Mouse (Mus musculus) forebrain, embryonic 14.5 days (tissue): Measurements from ENCODE around the gene Elp5. TPM values are rescaled to one million over a fixed set of nuclear protein-coding genes. Genes with fewer than 3 reads are reported as not detected.
A peak's percentile ranks its signal among the peaks of the same experiment; 100 is the strongest.
"Not testable (repeated sequence)": the region's sequence is repeated elsewhere in the genome, so short reads cannot be mapped to it uniquely, and the experiment has no call there.

Experiments used
- ATAC-seq: fragments of 200-750 bp; cut with Nextera tagmentation; 2 replicates; pipeline ENCODE4 v1.8.0; 2017; ENCODE audit warnings: mild to moderate bottlenecking, moderate library complexity
- DNase-seq: peaks from one replicate; pipeline ENCODE4 v3.0.0-alpha.2; 2015; ENCODE audit warnings: low spot score
- H3K27ac ChIP-seq: fragments of 300-500 bp; sonication (generic); 2 replicates; pipeline ENCODE4 v1.5.1; 2014; ENCODE audit warnings: low read depth, mild to moderate bottlenecking, control low read depth, low read length, moderate library complexity
- H3K27me3 ChIP-seq: fragments of 300-500 bp; sonication (generic); replicated peaks from 2 replicates; pipeline ENCODE4 v1.6.1; 2014; ENCODE audit warnings: low read length, control low read depth, mixed read lengths; ENCODE audit not compliant: control insufficient read depth, insufficient read depth
- H3K36me3 ChIP-seq: fragments of 300-500 bp; sonication (generic); 2 replicates; pipeline ENCODE4 v1.6.1; 2014; ENCODE audit warnings: low read length, control low read depth; ENCODE audit not compliant: control insufficient read depth, insufficient read depth
- H3K4me1 ChIP-seq: fragments of 300-500 bp; sonication (generic); 2 replicates; pipeline ENCODE4 v1.6.1; 2014; ENCODE audit warnings: antibody characterized with exemption, low read length, control low read depth; ENCODE audit not compliant: control insufficient read depth, insufficient read depth
- H3K4me2 ChIP-seq: fragments of 300-500 bp; sonication (generic); 2 replicates; pipeline ENCODE4 v1.6.1; 2014; ENCODE audit warnings: mild to moderate bottlenecking, control low read depth, low read length
- H3K4me3 ChIP-seq: fragments of 300-500 bp; sonication (generic); 2 replicates; pipeline ENCODE4 v1.5.1; 2014; ENCODE audit warnings: low read depth, low read length, control low read depth
- H3K9ac ChIP-seq: fragments of 300-500 bp; sonication (generic); 2 replicates; pipeline ENCODE4 v1.6.1; 2014; ENCODE audit warnings: mild to moderate bottlenecking, low read length, control low read depth, moderate library complexity
- H3K9me3 ChIP-seq: fragments of 300-500 bp; sonication (generic); replicated peaks from 2 replicates; pipeline ENCODE4 v1.6.1; 2016; ENCODE audit warnings: low read length, control low read depth, mixed read lengths; ENCODE audit not compliant: control insufficient read depth
- WGBS: fragments of 180-500 bp; shearing (Covaris S2); extraction: QIAGEN DNeasy Blood & Tissue Kit; methylation state at CpG from one replicate; pipeline ENCODE4 v1.1.7; 2014; 5-methylcytosine and 5-hydroxymethylcytosine counted together
- polyA plus RNA-seq: library from polyadenylated mRNA; unstranded; fragments of >200 nt; fragmentation: Nextera tagmentation; extraction: Ambion mirVana; gene quantifications from 2 replicates; pipeline ENCODE4 v1.2.1, GENCODE M21; 2014

Elp5 gene
- polyA plus RNA-seq, 1 experiment from 2014 or later, result 203 TPM

- no peaks in the 10 kb centered on the region; the same call in 1 of the 2 replicates for H3K27me3 ChIP-seq
- no peak overlapping the region for H3K4me2 ChIP-seq
- DNase-seq (no peak), ATAC-seq (no peak)
- peaks cover 5% of the 10 kb centered on the region; the same call in 1 of the 2 replicates for H3K4me1 ChIP-seq
- no peak overlapping the region for H3K27ac ChIP-seq
- H3K9me3 ChIP-seq, result no peaks in the 10 kb centered on the region
- H3K36me3 ChIP-seq, result no peaks in the 10 kb centered on the region
- no peak overlapping the region for H3K4me3 ChIP-seq
- 78% methylated on average over 8 of the region's 8 CpGs for WGBS
- H3K9ac ChIP-seq, result no peak overlapping the region
Measured at GRCm38 (mm10) chr11:69931769-69932168, 50.5 kb downstream of the Elp5 start.

- Histone ChIP-seq H3K4me1 (peaks cover 3% of the 10 kb centered on the region; the same call in 1 of the 2 replicates), H3K4me2 (no peak overlapping the region), H3K4me3 (no peak overlapping the region), H3K9ac (no peak overlapping the region), H3K27ac (no peak overlapping the region), H3K36me3 (no peaks in the 10 kb centered on the region), H3K27me3 (no peaks in the 10 kb centered on the region), H3K9me3 (no peaks in the 10 kb centered on the region)
- DNase-seq (no peak), ATAC-seq (no peak)
- WGBS, result 68% methylated on average over 3 of the region's 3 CpGs
Measured at GRCm38 (mm10) chr11:69930967-69931537, 51.3 kb downstream of the Elp5 start.

DNA sequence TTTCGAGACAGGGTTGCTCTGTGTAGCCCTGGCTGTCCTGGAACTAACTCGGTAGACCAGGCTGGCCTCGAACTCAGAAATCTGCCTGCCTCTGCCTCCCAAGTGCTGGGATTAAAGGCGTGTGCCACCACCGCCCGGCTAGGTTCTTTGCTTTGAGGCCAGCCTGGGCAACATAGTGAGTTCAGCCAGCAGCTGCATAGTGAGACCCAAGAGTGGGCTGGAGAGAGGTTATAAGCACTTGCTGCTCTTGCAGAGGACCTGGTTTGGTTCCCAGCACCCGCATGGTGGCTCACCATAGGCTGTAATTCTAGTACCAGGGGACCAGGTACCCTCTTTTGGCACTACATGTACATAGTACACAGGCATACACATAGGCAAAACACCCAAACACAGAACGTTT is 52.1 kb downstream of the Elp5 start:
- not testable (repeated sequence) for DNase-seq, H3K4me1 ChIP-seq, H3K4me3 ChIP-seq, H3K4me2 ChIP-seq, H3K27me3 ChIP-seq, H3K36me3 ChIP-seq, ATAC-seq, H3K9ac ChIP-seq, H3K27ac ChIP-seq, H3K9me3 ChIP-seq
- 87% methylated on average over 8 of the region's 8 CpGs for WGBS

- H3K4me2 ChIP-seq, result no peak overlapping the region
- ATAC-seq (no peak), DNase-seq (no peak)
- H3K27ac ChIP-seq, result no peak overlapping the region
- no peaks in the 10 kb centered on the region for H3K4me1 ChIP-seq
- 85% methylated on average over 4 of the region's 4 CpGs for WGBS
- H3K27me3 ChIP-seq, result no peaks in the 10 kb centered on the region
- no peak overlapping the region for H3K4me3 ChIP-seq
- H3K9me3 ChIP-seq, result no peaks in the 10 kb centered on the region
- H3K36me3 ChIP-seq, result no peaks in the 10 kb centered on the region
- no peak overlapping the region for H3K9ac ChIP-seq
Measured at GRCm38 (mm10) chr11:69929712-69930111, 52.6 kb downstream of the Elp5 start.

- H3K4me3 ChIP-seq, result no peak overlapping the region
- WGBS, result 96% methylated on average over 2 of the region's 2 CpGs
- no peaks in the 10 kb centered on the region for H3K27me3 ChIP-seq
- no peak for ATAC-seq
- no peaks in the 10 kb centered on the region for H3K4me1 ChIP-seq
- no peaks in the 10 kb centered on the region for H3K36me3 ChIP-seq
- no peak overlapping the region for H3K4me2 ChIP-seq
- DNase-seq, result no peak
- no peaks in the 10 kb centered on the region for H3K9me3 ChIP-seq
- no peak overlapping the region for H3K9ac ChIP-seq
- H3K27ac ChIP-seq, result no peak overlapping the region
Measured at GRCm38 (mm10) chr11:69927501-69927900, 54.8 kb downstream of the Elp5 start.

- Histone ChIP-seq H3K4me3 (no peak overlapping the region), H3K9me3 (no peaks in the 10 kb centered on the region), H3K9ac (peak overlapping the region; percentile 6; the same call in 1 of the 2 replicates), H3K4me2 (no peak overlapping the region), H3K27ac (no peak overlapping the region), H3K4me1 (peaks cover 15% of the 10 kb centered on the region), H3K27me3 (no peaks in the 10 kb centered on the region), H3K36me3 (peaks cover 14% of the 10 kb centered on the region)
- 69% methylated on average over 3 of the region's 3 CpGs for WGBS
- DNase-seq, result no peak
- ATAC-seq, result no peak
Measured at GRCm38 (mm10) chr11:69922796-69923195, 59.5 kb downstream of the Elp5 start.

- Histone ChIP-seq H3K4me1 (peaks cover 15% of the 10 kb centered on the region), H3K27ac (peak overlapping the region; percentile 94), H3K9ac (peak overlapping the region; percentile 70), H3K4me2 (peak overlapping the region; percentile 71), H3K4me3 (peak overlapping the region; percentile 97), H3K9me3 (no peaks in the 10 kb centered on the region), H3K27me3 (no peaks in the 10 kb centered on the region), H3K36me3 (peaks cover 20% of the 10 kb centered on the region)
- 4% methylated on average over 12 of the region's 12 CpGs for WGBS
- DNase-seq (no peak), ATAC-seq (no peak)
Measured at GRCm38 (mm10) chr11:69922012-69922756, 60.1 kb downstream of the Elp5 start.

DNA sequence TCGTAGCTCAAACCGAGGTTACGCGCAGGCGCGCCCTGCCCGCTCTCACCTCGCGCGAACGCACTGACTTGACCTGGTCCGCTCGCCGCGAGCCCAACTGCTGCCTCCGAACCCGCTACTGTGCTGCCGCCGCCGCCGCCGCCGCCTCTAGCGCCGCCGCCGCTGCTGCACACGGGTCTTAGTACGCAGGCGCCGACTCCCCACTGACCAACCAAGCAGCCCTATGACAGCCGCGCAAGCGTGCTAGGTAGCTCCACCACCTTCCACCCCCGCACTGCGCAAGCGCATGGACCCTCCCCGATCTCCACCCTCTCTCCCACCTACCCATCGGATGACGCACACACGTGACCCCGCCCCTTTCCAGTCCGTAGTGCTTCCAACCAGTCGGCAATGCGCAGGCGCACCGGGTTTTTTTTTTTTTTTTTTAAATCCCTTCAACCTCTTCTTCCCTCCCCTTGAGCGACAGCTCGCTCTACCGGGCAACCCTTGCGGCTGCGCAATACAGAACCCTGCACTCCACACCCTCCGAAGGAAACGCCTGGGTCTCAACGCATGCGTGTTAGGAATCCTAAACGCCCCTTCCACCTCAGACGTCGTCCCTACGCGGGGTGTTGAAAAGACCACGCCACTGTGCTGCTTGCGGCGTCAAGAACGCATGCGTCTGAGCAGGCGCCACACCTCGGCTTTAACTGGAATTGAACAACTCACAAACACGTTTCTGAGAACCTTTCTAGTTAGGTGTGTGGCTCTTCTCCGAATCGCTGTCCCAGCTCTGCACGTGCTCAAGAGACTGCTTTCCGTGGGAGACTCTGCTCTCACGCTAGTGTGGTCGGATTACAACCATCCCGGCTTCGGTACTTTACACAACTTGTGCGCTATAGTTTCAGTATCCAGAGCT is 61.0 kb downstream of the Elp5 start, which contains the start of gene Eif5a:
Gene Eif5a, minus strand, starts transcription at position 845 of the 898 bp plus-strand sequence.
- Histone ChIP-seq H3K27ac (peak within 1 kb of the TSS; percentile 94), H3K4me1 (peaks cover 15% of the 10 kb centered on the region), H3K9ac (peak within 1 kb of the TSS; percentile 93), H3K9me3 (no peaks in the 10 kb centered on the region), H3K27me3 (no peaks in the 10 kb centered on the region), H3K4me3 (peak within 1 kb of the TSS; percentile 97), H3K36me3 (peaks cover 28% of the 10 kb centered on the region), H3K4me2 (peak within 1 kb of the TSS; percentile 96)
- WGBS, result under 1% methylated on average over 77 of the region's 78 CpGs
- ATAC-seq, result peak; percentile 96
- DNase-seq, result peak; percentile 100
